Mouse (Mus musculus): ENCODE measurements around the gene Tmem132a. TPM values are rescaled to one million over a fixed set of nuclear protein-coding genes. Genes with fewer than 3 reads are reported as not detected.

Tmem132a gene
- polyA plus RNA-seq (2014; fragmentation: Nextera tagmentation; extraction: Ambion mirVana): 51.5 and 60.8 TPM in 2 replicates

GRCm38 (mm10) chr19:10869886-10870527, at the start of gene Tmem132a:
Gene Tmem132a (minus strand): TSS chr19:10869940.
- peak within 1 kb of the TSS; percentile 89 for H3K4me3 ChIP-seq (ENCODE audit: low read depth, low read length)
- peaks cover 7% of the 10 kb centered on the region for H3K4me1 ChIP-seq (ENCODE audit: control insufficient read depth, insufficient read depth, low read length)
- WGBS: 4% methylated on average over 8 of the region's 8 CpGs
- peak within 1 kb of the TSS; percentile 91 for H3K27ac ChIP-seq (replicated peaks; ENCODE audit: low read depth, low read length)
- peak; percentile 61 for ATAC-seq (replicated peaks; ENCODE audit: insufficient number of reproducible peaks, low FRiP score, low TSS enrichment, low read depth)
- H3K9ac ChIP-seq (replicated peaks; ENCODE audit: low read length): peak within 1 kb of the TSS; percentile 97
- peaks cover 19% of the 10 kb centered on the region for H3K36me3 ChIP-seq (replicated peaks; ENCODE audit: control insufficient read depth, insufficient read depth, low read depth, low read length)
- no peaks in the 10 kb centered on the region for H3K27me3 ChIP-seq (ENCODE audit: control insufficient read depth, insufficient read depth, low read length)
- no peaks in the 10 kb centered on the region for H3K9me3 ChIP-seq (replicated peaks; ENCODE audit: control insufficient read depth, low read length)
- peak within 1 kb of the TSS; percentile 86 for H3K4me2 ChIP-seq (ENCODE audit: low read depth, low read length)
- DNase-seq (ENCODE audit: low spot score): peak; percentile 36

GRCm38 (mm10) chr19:10918321-10918991, 48.7 kb upstream of the Tmem132a start:
- Histone ChIP-seq H3K27ac (replicated peaks; ENCODE audit: low read depth, low read length) (no peak overlapping the region), H3K4me2 (ENCODE audit: low read depth, low read length) (no peak overlapping the region), H3K4me3 (ENCODE audit: low read depth, low read length) (no peak overlapping the region), H3K9me3 (replicated peaks; ENCODE audit: control insufficient read depth, low read length) (no peaks in the 10 kb centered on the region), H3K4me1 (ENCODE audit: control insufficient read depth, insufficient read depth, low read length) (no peaks in the 10 kb centered on the region), H3K9ac (replicated peaks; ENCODE audit: low read length) (no peak overlapping the region), H3K27me3 (ENCODE audit: control insufficient read depth, insufficient read depth, low read length) (no peaks in the 10 kb centered on the region), H3K36me3 (replicated peaks; ENCODE audit: control insufficient read depth, insufficient read depth, low read depth, low read length) (no peaks in the 10 kb centered on the region)
- DNase-seq (ENCODE audit: low spot score) (no peak), ATAC-seq (replicated peaks; ENCODE audit: insufficient number of reproducible peaks, low FRiP score, low TSS enrichment, low read depth) (0 out of 2 replicates have a peak, but pooled peaks have one; percentile 23)
- WGBS: 87% methylated on average over 10 of the region's 10 CpGs

GRCm38 (mm10) chr19:10916506-10916905, 46.8 kb upstream of the Tmem132a start:
- H3K9me3 ChIP-seq (replicated peaks; ENCODE audit: control insufficient read depth, low read length): no peaks in the 10 kb centered on the region
- H3K9ac ChIP-seq (replicated peaks; ENCODE audit: low read length): no peak overlapping the region
- no peaks in the 10 kb centered on the region for H3K4me1 ChIP-seq (ENCODE audit: control insufficient read depth, insufficient read depth, low read length)
- H3K27me3 ChIP-seq (ENCODE audit: control insufficient read depth, insufficient read depth, low read length): no peaks in the 10 kb centered on the region
- H3K27ac ChIP-seq (replicated peaks; ENCODE audit: low read depth, low read length): no peak overlapping the region
- H3K4me2 ChIP-seq (ENCODE audit: low read depth, low read length): no peak overlapping the region
- no peak for DNase-seq (ENCODE audit: low spot score)
- no peak for ATAC-seq (replicated peaks; ENCODE audit: insufficient number of reproducible peaks, low FRiP score, low TSS enrichment, low read depth)
- 60% methylated on average over 5 of the region's 5 CpGs for WGBS
- H3K4me3 ChIP-seq (ENCODE audit: low read depth, low read length): no peak overlapping the region
- H3K36me3 ChIP-seq (replicated peaks; ENCODE audit: control insufficient read depth, insufficient read depth, low read depth, low read length): no peaks in the 10 kb centered on the region

- H3K9ac ChIP-seq (replicated peaks; ENCODE audit: low read length): no peak overlapping the region
- H3K4me3 ChIP-seq (ENCODE audit: low read depth, low read length): no peak overlapping the region
- ATAC-seq (replicated peaks; ENCODE audit: insufficient number of reproducible peaks, low FRiP score, low TSS enrichment, low read depth) (no peak), DNase-seq (ENCODE audit: low spot score) (no peak)
- no peaks in the 10 kb centered on the region for H3K27me3 ChIP-seq (ENCODE audit: control insufficient read depth, insufficient read depth, low read length)
- no peak overlapping the region for H3K4me2 ChIP-seq (ENCODE audit: low read depth, low read length)
- H3K4me1 ChIP-seq (ENCODE audit: control insufficient read depth, insufficient read depth, low read length): no peaks in the 10 kb centered on the region
- no peaks in the 10 kb centered on the region for H3K36me3 ChIP-seq (replicated peaks; ENCODE audit: control insufficient read depth, insufficient read depth, low read depth, low read length)
- 57% methylated on average over 2 of the region's 2 CpGs for whole genome bisulfite sequencing
- H3K9me3 ChIP-seq (replicated peaks; ENCODE audit: control insufficient read depth, low read length): no peaks in the 10 kb centered on the region
- H3K27ac ChIP-seq (replicated peaks; ENCODE audit: low read depth, low read length): no peak overlapping the region
Measured at GRCm38 (mm10) chr19:10914870-10915269, 45.1 kb upstream of the Tmem132a start.

GRCm38 (mm10) chr19:10914291-10914690, 44.6 kb upstream of the Tmem132a start:
- no peaks in the 10 kb centered on the region for H3K9me3 ChIP-seq (replicated peaks; ENCODE audit: control insufficient read depth, low read length)
- H3K4me1 ChIP-seq (ENCODE audit: control insufficient read depth, insufficient read depth, low read length): no peaks in the 10 kb centered on the region
- no peak for ATAC-seq (replicated peaks; ENCODE audit: insufficient number of reproducible peaks, low FRiP score, low TSS enrichment, low read depth)
- no peak overlapping the region for H3K4me2 ChIP-seq (ENCODE audit: low read depth, low read length)
- H3K27ac ChIP-seq (replicated peaks; ENCODE audit: low read depth, low read length): no peak overlapping the region
- H3K36me3 ChIP-seq (replicated peaks; ENCODE audit: control insufficient read depth, insufficient read depth, low read depth, low read length): no peaks in the 10 kb centered on the region
- H3K4me3 ChIP-seq (ENCODE audit: low read depth, low read length): no peak overlapping the region
- DNase-seq (ENCODE audit: low spot score): no peak
- H3K27me3 ChIP-seq (ENCODE audit: control insufficient read depth, insufficient read depth, low read length): no peaks in the 10 kb centered on the region
- WGBS: 74% methylated on average over 7 of the region's 7 CpGs
- H3K9ac ChIP-seq (replicated peaks; ENCODE audit: low read length): no peak overlapping the region

GRCm38 (mm10) chr19:10909087-10909721, 39.5 kb upstream of the Tmem132a start:
- H3K9ac ChIP-seq (replicated peaks; ENCODE audit: low read length): no peak overlapping the region
- H3K4me1 ChIP-seq (ENCODE audit: control insufficient read depth, insufficient read depth, low read length): no peaks in the 10 kb centered on the region
- 77% methylated on average over 6 of the region's 6 CpGs for WGBS
- no peak overlapping the region for H3K27ac ChIP-seq (replicated peaks; ENCODE audit: low read depth, low read length)
- H3K27me3 ChIP-seq (ENCODE audit: control insufficient read depth, insufficient read depth, low read length): no peaks in the 10 kb centered on the region
- H3K36me3 ChIP-seq (replicated peaks; ENCODE audit: control insufficient read depth, insufficient read depth, low read depth, low read length): peaks cover 6% of the 10 kb centered on the region
- ATAC-seq (replicated peaks; ENCODE audit: insufficient number of reproducible peaks, low FRiP score, low TSS enrichment, low read depth): no peak
- H3K9me3 ChIP-seq (replicated peaks; ENCODE audit: control insufficient read depth, low read length): no peaks in the 10 kb centered on the region
- H3K4me3 ChIP-seq (ENCODE audit: low read depth, low read length): no peak overlapping the region
- no peak overlapping the region for H3K4me2 ChIP-seq (ENCODE audit: low read depth, low read length)
- DNase-seq (ENCODE audit: low spot score): no peak

GRCm38 (mm10) chr19:10907891-10908290, 38.2 kb upstream of the Tmem132a start:
- Histone ChIP-seq H3K9me3 (replicated peaks; ENCODE audit: control insufficient read depth, low read length) (no peaks in the 10 kb centered on the region), H3K4me2 (ENCODE audit: low read depth, low read length) (no peak overlapping the region), H3K27ac (replicated peaks; ENCODE audit: low read depth, low read length) (no peak overlapping the region), H3K27me3 (ENCODE audit: control insufficient read depth, insufficient read depth, low read length) (no peaks in the 10 kb centered on the region), H3K4me3 (ENCODE audit: low read depth, low read length) (no peak overlapping the region), H3K4me1 (ENCODE audit: control insufficient read depth, insufficient read depth, low read length) (no peaks in the 10 kb centered on the region), H3K9ac (replicated peaks; ENCODE audit: low read length) (no peak overlapping the region), H3K36me3 (replicated peaks; ENCODE audit: control insufficient read depth, insufficient read depth, low read depth, low read length) (peaks cover 11% of the 10 kb centered on the region)
- DNase-seq (ENCODE audit: low spot score) (peak; percentile 56), ATAC-seq (replicated peaks; ENCODE audit: insufficient number of reproducible peaks, low FRiP score, low TSS enrichment, low read depth) (no peak)
- 56% methylated on average over 3 of the region's 3 CpGs for WGBS

GRCm38 (mm10) chr19:10905728-10906000, 35.9 kb upstream of the Tmem132a start:
- Histone ChIP-seq H3K4me2 (ENCODE audit: low read depth, low read length) (no peak overlapping the region), H3K27me3 (ENCODE audit: control insufficient read depth, insufficient read depth, low read length) (no peaks in the 10 kb centered on the region), H3K9ac (replicated peaks; ENCODE audit: low read length) (no peak overlapping the region), H3K4me3 (ENCODE audit: low read depth, low read length) (no peak overlapping the region), H3K9me3 (replicated peaks; ENCODE audit: control insufficient read depth, low read length) (no peaks in the 10 kb centered on the region), H3K36me3 (replicated peaks; ENCODE audit: control insufficient read depth, insufficient read depth, low read depth, low read length) (peaks cover 21% of the 10 kb centered on the region), H3K4me1 (ENCODE audit: control insufficient read depth, insufficient read depth, low read length) (no peaks in the 10 kb centered on the region), H3K27ac (replicated peaks; ENCODE audit: low read depth, low read length) (no peak overlapping the region)
- DNase-seq (ENCODE audit: low spot score) (no peak), ATAC-seq (replicated peaks; ENCODE audit: insufficient number of reproducible peaks, low FRiP score, low TSS enrichment, low read depth) (no peak)
- WGBS: 89% methylated on average over 5 of the region's 5 CpGs

Data from embryonic facial prominence, embryonic 11.5 days (tissue).